Mouse (Mus musculus): ENCODE measurements at regions not wholly inside any gene's neighbourhood (a gene's known extent, or its start where the extent isn't known, plus 50 kb on each side); places are given as distances from the start of the nearest gene placed in this dataset.

DNA sequence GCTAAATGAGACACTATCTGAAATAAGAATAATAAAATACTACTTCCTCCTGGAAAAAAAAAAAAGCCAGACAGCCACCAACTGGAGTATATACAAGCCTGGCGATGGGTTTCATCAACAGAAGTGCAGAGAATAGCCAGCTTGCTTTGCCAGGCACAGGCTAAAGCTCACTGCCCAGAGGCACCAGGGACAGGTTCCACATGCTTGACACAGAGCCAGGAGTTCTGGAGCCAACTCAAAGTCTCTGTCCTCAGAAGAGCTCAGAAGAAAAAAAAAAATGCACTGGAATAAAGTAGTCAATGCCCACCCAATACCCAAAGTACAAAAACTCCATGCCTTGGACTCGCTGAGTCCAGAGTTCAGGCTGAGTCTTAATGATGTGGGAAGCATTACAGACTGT, 250.3 kb upstream of the Rgma start:
- no peak overlapping the region for H3K9ac ChIP-seq (ENCODE audit: control insufficient read depth, low read depth, low read length, poor library complexity, severe bottlenecking)
- no peak for DNase-seq (ENCODE audit: low read depth, low spot score)
- no peak overlapping the region for H3K4me3 ChIP-seq (ENCODE audit: control insufficient read depth in 1 of 2, insufficient read depth in 1 of 2, low read depth in 2 of 2, low read length in 2 of 2)
- no peaks in the 10 kb centered on the region for H3K79me2 ChIP-seq (ENCODE audit: control insufficient read depth, insufficient read depth, low read length, poor library complexity)
- H3K27me3 ChIP-seq (ENCODE audit: control insufficient read depth in 1 of 2, insufficient read depth in 2 of 2, low read length in 2 of 2), result no peaks in the 10 kb centered on the region
- no peaks in the 10 kb centered on the region for H3K4me1 ChIP-seq (ENCODE audit: control insufficient read depth in 1 of 2, insufficient read depth in 2 of 2, low read length in 2 of 2)
- no peaks in the 10 kb centered on the region for H3K9me3 ChIP-seq (replicated peaks; ENCODE audit: insufficient read depth, low read length)
- H3K36me3 ChIP-seq (ENCODE audit: control insufficient read depth in 1 of 2, insufficient read depth in 2 of 2, low read length in 2 of 2), result no peaks in the 10 kb centered on the region
- no peak overlapping the region for H3K27ac ChIP-seq (ENCODE audit: control insufficient read depth, low read depth, low read length)
- no peak for TF ChIP-seq ZMIZ1 (IDR thresholded peaks at IDR 0.05; ENCODE audit: low read depth, low read length)
- TF ChIP-seq NRF1 (IDR thresholded peaks at IDR 0.05; ENCODE audit: insufficient read depth, low read depth, low read length, poor library complexity, severe bottlenecking), result no peak
- TF ChIP-seq POLR2AphosphoS5 (IDR thresholded peaks at IDR 0.05; ENCODE audit: borderline replicate concordance, low read depth, low read length), result no peak

DNA sequence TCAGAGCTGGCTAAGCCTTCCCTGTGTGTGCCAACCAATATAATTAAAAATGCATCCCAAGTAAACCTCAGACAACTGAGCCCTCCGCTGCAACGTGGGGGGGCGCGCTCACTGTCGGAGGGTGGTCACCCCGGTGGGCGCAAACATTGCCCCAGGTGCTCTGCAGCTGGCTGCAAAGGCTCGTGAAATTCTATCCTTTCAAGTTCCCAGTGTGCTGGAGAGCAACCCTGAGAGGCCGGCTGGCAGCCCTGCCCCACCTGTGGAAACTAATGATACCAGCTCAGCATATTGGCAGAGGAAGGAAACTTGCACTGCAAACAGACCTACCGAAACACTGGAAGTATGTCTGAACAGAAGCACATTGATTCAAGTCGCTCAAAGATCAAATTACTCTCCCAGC, 249.4 kb upstream of the Rgma start:
- no peaks in the 10 kb centered on the region for H3K36me3 ChIP-seq (ENCODE audit: control insufficient read depth in 1 of 2, insufficient read depth in 2 of 2, low read length in 2 of 2)
- H3K79me2 ChIP-seq (ENCODE audit: control insufficient read depth, insufficient read depth, low read length, poor library complexity), result no peaks in the 10 kb centered on the region
- H3K27me3 ChIP-seq (ENCODE audit: control insufficient read depth in 1 of 2, insufficient read depth in 2 of 2, low read length in 2 of 2), result no peaks in the 10 kb centered on the region
- no peak overlapping the region for H3K27ac ChIP-seq (ENCODE audit: control insufficient read depth, low read depth, low read length)
- no peak overlapping the region for H3K9ac ChIP-seq (ENCODE audit: control insufficient read depth, low read depth, low read length, poor library complexity, severe bottlenecking)
- TF ChIP-seq ELF1 (IDR thresholded peaks at IDR 0.05; ENCODE audit: low read depth, low read length) (no peak), ZMIZ1 (IDR thresholded peaks at IDR 0.05; ENCODE audit: low read depth, low read length) (no peak), CHD1 (IDR thresholded peaks at IDR 0.05; ENCODE audit: low read depth, low read length) (no peak), MXI1 (IDR thresholded peaks at IDR 0.05; ENCODE audit: low read depth, low read length) (no peak), EP300 (IDR thresholded peaks at IDR 0.05; ENCODE audit: low read depth in 1 of 2, low read length in 2 of 2) (no peak), MAX (IDR thresholded peaks at IDR 0.05; ENCODE audit: low read length) (no peak), POLR2A (IDR thresholded peaks at IDR 0.05; ENCODE audit: control insufficient read depth in 1 of 2, insufficient read depth in 1 of 2, low read depth in 1 of 2, low read length in 2 of 2, poor library complexity in 1 of 2) (no peak), TBP (IDR thresholded peaks at IDR 0.05; ENCODE audit: low read depth, low read length) (no peak), SMC3 (IDR thresholded peaks at IDR 0.05; ENCODE audit: low read depth, low read length) (no peak), HCFC1 (IDR thresholded peaks at IDR 0.05; ENCODE audit: low read depth, low read length) (no peak), MYC (IDR thresholded peaks at IDR 0.05; ENCODE audit: low read depth, low read length) (no peak), KAT2A (conservative IDR thresholded peaks at IDR 0.05; ENCODE audit: low read depth, low read length) (no peak), MAZ (IDR thresholded peaks at IDR 0.05; ENCODE audit: low read depth, low read length) (no peak), NELFE (IDR thresholded peaks at IDR 0.05; ENCODE audit: low read depth, low read length) (no peak), GATA1 (IDR thresholded peaks at IDR 0.05; ENCODE audit: low read depth, low read length) (no peak), ZNF384 (IDR thresholded peaks at IDR 0.05; ENCODE audit: low read depth, low read length) (no peak)
- no peaks in the 10 kb centered on the region for H3K9me3 ChIP-seq (replicated peaks; ENCODE audit: insufficient read depth, low read length)
- DNase-seq (ENCODE audit: low read depth, low spot score), result no peak
- no peaks in the 10 kb centered on the region for H3K4me1 ChIP-seq (ENCODE audit: control insufficient read depth in 1 of 2, insufficient read depth in 2 of 2, low read length in 2 of 2)
- no peak overlapping the region for H3K4me3 ChIP-seq (ENCODE audit: control insufficient read depth in 1 of 2, insufficient read depth in 1 of 2, low read depth in 2 of 2, low read length in 2 of 2)

All from MEL (cell line).